Mouse (Mus musculus) left cerebral cortex, postnatal 14 days (tissue): ENCODE results near the gene Cpd. TPM values are rescaled to one million over a fixed set of nuclear protein-coding genes. Genes with fewer than 3 reads are reported as not detected.

Source experiments
- DNase-seq, 2 experiments: peaks; one replicate each; pipeline ENCODE4 v3.0.0; 2021 to 2022; ENCODE audit warnings: low spot score in 2 of 2, mixed read lengths in 1 of 2
- intact Hi-C: fragments of 180-260 bp; cut with DNase I; formaldehyde crosslinking; loops from one replicate; pipeline ENCODE4 v1.15.1; 2025
- long read RNA-seq, 2 experiments: library from polyadenylated mRNA; stranded (forward); transcript quantifications; one replicate each; pipeline ENCODE4 v2.0.0; 2021
- total RNA-seq, 2 experiments: library from RNA; stranded (reverse); gene quantifications; 2 replicates each; pipeline ENCODE4 v1.2.3; 2021

Cpd gene
- total RNA-seq = 10 to 100 TPM; 63.4 to 64.6 TPM
- long read RNA-seq, experiment 1, full-length matches to known transcripts = 8 of 15 reads
- long read RNA-seq, experiment 1, partial matches to known transcripts = 2 of 15 reads
- long read RNA-seq, experiment 1, other reads (novel, unspliced or antisense) = 5 of 15 reads
- long read RNA-seq, experiment 2, full-length matches to known transcripts = 6 of 18 reads
- long read RNA-seq, experiment 2, partial matches to known transcripts = 6 of 18 reads
- long read RNA-seq, experiment 2, other reads (novel, unspliced or antisense) = 6 of 18 reads

DNA sequence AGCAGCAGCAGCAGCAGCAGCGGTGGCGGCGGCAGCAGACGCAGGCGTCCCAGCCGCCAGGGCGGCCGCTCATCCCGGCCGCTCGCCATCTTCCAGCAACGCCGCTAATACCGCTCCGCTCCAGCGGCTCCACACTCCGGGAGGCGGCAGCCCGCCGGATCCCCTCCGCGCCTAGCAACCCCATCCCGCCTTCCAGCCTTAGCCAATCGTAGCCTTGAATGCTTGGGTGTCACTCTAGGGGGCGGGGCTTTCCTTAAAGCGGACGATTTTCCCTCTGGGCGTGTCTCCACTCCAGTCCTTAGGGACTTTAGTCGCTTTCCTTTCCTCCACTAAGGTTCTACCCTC lies at the start of gene Cpd:
Cpd (minus strand) TSS at position 141 of the 345 bp plus-strand sequence.
- intact Hi-C loops = loop anchor here (5.0 kb wide), 1 partner anchor 35 kb away; no protein-coding TSS in a partner anchor
- peak; percentile 96 to 97 for DNase-seq

DNA sequence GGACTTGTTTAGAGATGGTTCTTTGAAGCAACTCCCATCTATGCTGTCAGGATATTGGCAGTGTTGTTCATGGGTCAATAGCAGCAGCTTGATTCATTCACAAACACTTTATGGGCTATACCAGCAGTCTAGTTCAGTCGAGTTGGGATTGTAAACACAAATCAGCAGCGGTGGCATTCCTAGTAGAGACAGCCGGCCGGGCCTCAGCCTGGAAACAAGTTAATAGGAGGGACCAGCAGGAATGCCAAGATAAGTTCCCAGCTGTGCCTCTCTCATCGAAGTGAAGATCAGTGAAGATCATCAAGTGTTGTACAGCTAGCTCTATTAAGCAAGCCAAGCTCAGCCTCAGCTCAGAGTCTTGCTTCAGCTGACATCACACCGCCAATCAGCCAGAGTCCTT lies 49.5 kb upstream of the Cpd start:
- no peak for DNase-seq
- intact Hi-C loops = loop anchor here (10.0 kb wide), 1 partner anchor 222 kb away; the partner anchor contains the start of genes Bhlha9 and Trarg1

DNA sequence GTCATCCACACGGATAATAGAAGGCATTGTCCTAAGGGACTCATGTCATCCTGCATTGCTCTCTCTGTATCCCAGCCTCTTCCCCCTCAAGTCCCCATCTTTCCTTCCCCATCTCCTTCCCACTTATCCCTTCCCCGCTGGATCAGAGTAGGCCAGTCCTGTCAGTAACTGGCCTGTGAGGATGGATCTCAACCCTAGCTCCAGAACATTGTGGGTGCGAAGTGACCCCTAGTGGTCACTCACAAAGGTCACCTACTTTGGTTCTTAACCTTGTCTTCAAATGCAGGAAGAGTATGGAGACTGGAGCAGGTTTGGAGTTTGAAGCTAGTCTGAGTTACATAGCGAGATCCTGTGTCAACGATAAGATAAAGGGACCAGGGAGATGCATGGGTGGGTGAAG lies 47.4 kb upstream of the Cpd start:
- peak; percentile 19 to 47 for DNase-seq
- intact Hi-C loops = loop anchor here (5.0 to 10.0 kb wide), 3 partner anchors 82 to 219 kb away; partner anchors contain the start of genes Bhlha9 and Trarg1

DNA sequence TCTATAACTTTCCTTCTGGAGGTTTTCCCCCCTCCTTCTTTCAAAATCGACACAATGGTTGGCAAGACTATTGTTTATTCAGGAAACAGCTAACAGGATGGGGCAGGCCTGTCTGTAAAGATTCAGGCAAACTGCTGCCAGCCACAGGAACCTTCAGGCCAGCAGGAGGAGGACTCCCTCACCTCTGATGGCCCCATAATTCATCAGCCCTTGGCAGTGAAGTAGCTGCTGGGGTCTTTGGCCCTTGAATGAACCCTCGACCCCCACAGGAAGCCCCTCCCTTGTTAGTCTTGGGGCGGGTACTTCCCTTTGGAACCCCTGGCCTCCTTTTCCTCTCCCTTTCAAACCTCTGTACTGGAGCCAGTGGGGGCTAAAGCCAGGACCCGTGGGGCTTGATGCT lies 46.8 kb upstream of the Cpd start:
- intact Hi-C loops = loop anchor here (5.0 to 10.0 kb wide), 3 partner anchors 81 to 219 kb away; partner anchors contain the start of genes Bhlha9 and Trarg1
- no peak for DNase-seq

- intact Hi-C loops = loop anchor here (5.0 to 10.0 kb wide), 3 partner anchors 81 to 218 kb away; partner anchors contain the start of genes Bhlha9 and Trarg1
Measured at GRCm38 (mm10) chr11:76892972-76893371, 46.2 kb upstream of the Cpd start.

GRCm38 (mm10) chr11:76891738-76892349 lies 45.0 kb upstream of the Cpd start:
- intact Hi-C loops = loop anchor here (5.0 to 10.0 kb wide), 3 partner anchors 80 to 217 kb away; partner anchors contain the start of genes Bhlha9 and Trarg1
- no peak for DNase-seq

More at GRCm38 (mm10) chr11:76892972-76893371, 46.2 kb upstream of the Cpd start:
- no peak for DNase-seq

DNA sequence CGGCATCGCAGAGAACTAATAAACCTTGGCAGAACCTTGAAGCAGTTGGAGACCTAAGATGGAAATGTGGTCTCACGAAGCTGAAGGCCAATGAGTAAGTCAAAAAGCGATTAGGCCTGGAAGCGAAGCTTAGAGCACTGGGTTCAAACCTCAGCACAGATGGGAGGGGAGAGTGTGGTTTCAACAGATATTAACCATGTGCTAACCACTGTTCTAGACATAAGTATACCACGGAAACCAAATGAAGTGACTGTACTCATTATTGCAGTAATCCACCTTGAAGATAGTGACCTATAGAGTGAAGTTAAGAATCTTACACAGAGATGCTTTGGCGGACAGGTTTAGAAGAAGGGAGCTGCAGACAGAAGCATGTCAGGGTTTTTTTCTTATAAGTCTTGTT lies 44.4 kb upstream of the Cpd start:
- DNase-seq = no peak
- intact Hi-C loops = loop anchor here (5.0 to 10.0 kb wide), 3 partner anchors 79 to 216 kb away; partner anchors contain the start of genes Bhlha9 and Trarg1

DNA sequence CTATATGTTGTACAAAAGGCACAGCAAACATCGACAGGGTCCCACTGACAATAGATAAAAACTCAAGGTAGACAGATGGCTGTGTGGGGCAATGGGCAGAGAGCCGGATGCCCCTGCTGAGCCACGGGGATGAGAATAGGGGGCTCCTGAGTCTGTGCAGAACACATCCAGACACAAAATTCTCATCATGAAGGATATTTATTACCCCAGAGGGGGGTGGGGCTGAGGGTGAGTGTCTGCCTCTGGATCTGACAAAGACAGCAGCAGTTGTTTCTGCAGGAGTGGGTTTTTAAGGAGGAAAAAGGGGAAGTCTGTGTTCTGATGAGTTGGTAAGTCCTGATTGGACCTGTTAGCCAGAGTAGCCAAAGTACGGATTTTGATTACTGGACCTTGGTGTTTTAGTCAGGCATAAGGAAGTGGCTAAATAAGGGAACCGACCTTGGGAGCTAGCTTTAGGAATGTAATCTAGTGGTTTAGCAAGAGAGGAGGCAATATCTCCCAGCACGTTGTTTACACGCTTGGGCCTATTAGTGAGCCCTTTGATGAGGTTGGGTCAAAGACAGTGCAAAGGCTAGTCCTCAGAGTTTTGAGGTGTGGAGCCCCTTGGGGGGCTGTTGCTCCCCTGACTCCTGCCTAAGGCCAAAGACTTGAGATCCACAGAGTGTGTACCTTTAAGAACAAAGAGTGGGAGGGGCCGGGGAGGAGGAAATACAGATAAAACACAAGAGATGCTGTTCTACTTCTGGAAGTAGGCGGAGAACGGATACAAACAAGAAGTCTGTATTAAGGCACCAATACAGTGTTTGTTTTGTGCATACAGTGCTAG lies 42.7 kb upstream of the Cpd start:
- intact Hi-C loops = loop anchor here (5.0 to 10.0 kb wide), 3 partner anchors 77 to 215 kb away; partner anchors contain the start of genes Bhlha9 and Trarg1
- DNase-seq = no peak

GRCm38 (mm10) chr11:76884451-76884850 lies 37.6 kb upstream of the Cpd start:
- no peak for DNase-seq
- intact Hi-C loops = no loop called here

GRCm38 (mm10) chr11:76879816-76880215 lies 33.0 kb upstream of the Cpd start:
- DNase-seq = no peak
- intact Hi-C loops = no loop called here

DNA sequence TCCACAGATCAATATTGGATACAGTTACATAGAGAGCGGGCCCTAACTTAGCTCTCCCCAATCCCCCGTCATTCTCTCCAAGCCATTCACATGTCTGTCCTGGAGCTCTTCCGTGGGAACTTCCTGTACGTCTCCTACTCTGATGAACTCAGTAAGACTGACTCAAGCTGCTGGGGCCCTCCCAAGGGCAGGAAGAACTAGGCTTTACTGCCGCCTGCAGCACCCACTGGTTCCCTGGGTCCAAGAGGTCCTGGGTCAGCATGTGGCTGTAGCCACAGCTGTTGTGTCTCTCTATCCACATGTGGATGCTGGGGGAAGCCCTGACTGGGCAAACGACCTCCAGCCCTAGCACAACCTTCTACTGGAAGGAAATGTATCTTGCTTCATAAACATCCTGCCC lies 27.9 kb upstream of the Cpd start:
- intact Hi-C loops = no loop called here
- DNase-seq = no peak

GRCm38 (mm10) chr11:76873865-76874264 lies 27.0 kb upstream of the Cpd start:
- intact Hi-C loops = no loop called here
- no peak for DNase-seq

- intact Hi-C loops = no loop called here
Measured at GRCm38 (mm10) chr11:76872556-76873234, 25.9 kb upstream of the Cpd start.

GRCm38 (mm10) chr11:76861185-76861584 lies 14.4 kb upstream of the Cpd start:
- no peak for DNase-seq
- intact Hi-C loops = no loop called here

More at GRCm38 (mm10) chr11:76872556-76873234, 25.9 kb upstream of the Cpd start:
- DNase-seq = no peak

DNA sequence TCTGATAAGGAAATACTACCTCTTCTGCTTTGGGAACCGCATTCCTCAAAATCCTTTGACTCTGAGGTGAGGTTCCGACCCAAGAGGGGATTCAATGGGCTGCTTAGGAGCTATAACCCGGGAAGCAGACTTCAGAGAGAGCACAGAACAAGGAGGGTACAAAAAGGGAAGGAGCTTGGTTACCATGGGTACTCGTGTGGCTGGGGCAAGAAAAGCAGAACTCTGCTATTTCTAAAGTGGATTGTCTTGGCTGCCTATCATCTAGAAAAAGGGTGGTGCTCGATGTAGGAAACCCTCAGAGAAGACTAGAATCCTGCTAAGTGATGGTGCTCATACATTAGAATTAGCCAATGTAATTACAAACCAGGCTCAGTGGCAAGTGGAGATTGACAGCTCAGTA lies 12.4 kb upstream of the Cpd start:
- no peak for DNase-seq
- intact Hi-C loops = no loop called here

DNA sequence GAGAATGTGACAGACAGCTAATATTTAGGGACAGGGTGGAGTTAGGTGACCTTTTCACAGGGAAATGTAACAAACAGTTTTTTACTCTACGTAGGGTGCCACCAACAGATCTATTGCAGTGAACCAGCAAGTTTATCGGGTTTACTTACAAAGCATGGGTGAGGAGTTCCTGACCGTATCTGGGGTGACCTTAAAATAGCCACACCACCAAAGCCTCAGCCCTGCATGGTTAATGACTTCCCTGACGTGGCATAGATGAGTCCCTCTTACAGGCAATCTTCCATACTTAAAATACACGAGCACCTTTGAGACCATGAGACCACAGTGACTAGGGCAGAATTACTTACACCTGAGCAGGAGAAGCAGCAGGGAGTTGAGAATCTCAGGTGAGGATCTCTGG lies 12.0 kb upstream of the Cpd start:
- DNase-seq = no peak
- intact Hi-C loops = no loop called here

- DNase-seq = peak; percentile 19 to 64
- intact Hi-C loops = no loop called here
Measured at GRCm38 (mm10) chr11:76857111-76857510, 10.3 kb upstream of the Cpd start.

DNA sequence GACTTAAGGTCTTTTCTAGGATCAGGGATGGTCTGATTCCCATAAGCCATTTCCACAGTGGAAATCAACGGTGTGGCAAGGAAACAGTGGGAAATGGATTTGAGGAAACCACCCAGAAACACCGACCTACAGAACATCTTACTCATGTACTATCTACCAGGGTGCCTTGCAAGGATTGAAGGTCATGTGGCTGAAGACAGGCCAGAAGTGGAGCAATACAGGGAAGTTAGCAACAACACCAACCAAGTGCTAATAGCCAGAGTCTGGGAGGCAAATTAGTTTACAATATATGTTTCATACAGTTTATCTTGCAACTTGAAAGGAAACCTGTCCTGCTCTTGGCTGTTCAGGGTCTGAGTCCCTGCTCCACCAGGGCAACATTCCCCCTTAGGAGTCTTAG lies 9.8 kb upstream of the Cpd start:
- DNase-seq = no peak
- intact Hi-C loops = no loop called here
